Mouse (Mus musculus) heart, embryonic 13.5 days (tissue): ENCODE results near the gene Commd1. TPM values are rescaled to one million over a fixed set of nuclear protein-coding genes. Genes with fewer than 3 reads are reported as not detected.

ENCODE experiments used
- ATAC-seq: fragments of 200-750 bp; cut with Nextera tagmentation; 2 replicates; pipeline ENCODE4 v1.8.0; 2017; ENCODE audit warnings: moderate TSS enrichment; ENCODE audit not compliant: insufficient number of reproducible peaks, low FRiP score, low TSS enrichment; ENCODE audit errors: extremely low read depth
- H3K27ac ChIP-seq: fragments of 300-500 bp; sonication (generic); replicated peaks from 2 replicates; pipeline ENCODE4 v1.5.1; 2015; ENCODE audit warnings: moderate library complexity, mild to moderate bottlenecking, inconsistent platforms
- H3K27me3 ChIP-seq: fragments of 300-500 bp; sonication (generic); replicated peaks from 2 replicates; pipeline ENCODE4 v1.6.1; 2015; ENCODE audit warnings: mild to moderate bottlenecking, inconsistent platforms
- H3K36me3 ChIP-seq: fragments of 300-500 bp; sonication (generic); 2 replicates; pipeline ENCODE4 v1.6.1; 2015; ENCODE audit warnings: mild to moderate bottlenecking, inconsistent platforms
- H3K4me1 ChIP-seq: fragments of 300-500 bp; sonication (generic); 2 replicates; pipeline ENCODE4 v1.6.1; 2015; ENCODE audit warnings: inconsistent platforms
- H3K4me2 ChIP-seq: fragments of 300-500 bp; sonication (generic); 2 replicates; pipeline ENCODE4 v1.6.1; 2015; ENCODE audit warnings: inconsistent platforms, mild to moderate bottlenecking, moderate library complexity
- H3K4me3 ChIP-seq: fragments of 300-500 bp; sonication (generic); 2 replicates; pipeline ENCODE4 v1.5.1; 2015; ENCODE audit warnings: moderate library complexity, mild to moderate bottlenecking, inconsistent platforms
- H3K9ac ChIP-seq: fragments of 300-500 bp; sonication (generic); 2 replicates; pipeline ENCODE4 v1.6.1; 2015; ENCODE audit warnings: inconsistent platforms, mild to moderate bottlenecking, moderate library complexity
- H3K9me3 ChIP-seq: fragments of 300-500 bp; sonication (generic); 2 replicates; pipeline ENCODE4 v1.6.1; 2016; ENCODE audit warnings: inconsistent platforms
- WGBS: fragments of 180-500 bp; shearing (Covaris S2); methylation state at CpG from one replicate; pipeline ENCODE4 v1.1.7; 2015; ENCODE audit warnings: mixed read lengths; 5-methylcytosine and 5-hydroxymethylcytosine counted together
- polyA plus RNA-seq: library from polyadenylated mRNA; unstranded; fragments of >200 nt; fragmentation: Nextera tagmentation; extraction: Ambion mirVana; gene quantifications from 2 replicates; pipeline ENCODE4 v1.2.1, GENCODE M21; 2015

Commd1 gene
- polyA plus RNA-seq, 1 experiment from 2014 or later: 309 TPM

DNA sequence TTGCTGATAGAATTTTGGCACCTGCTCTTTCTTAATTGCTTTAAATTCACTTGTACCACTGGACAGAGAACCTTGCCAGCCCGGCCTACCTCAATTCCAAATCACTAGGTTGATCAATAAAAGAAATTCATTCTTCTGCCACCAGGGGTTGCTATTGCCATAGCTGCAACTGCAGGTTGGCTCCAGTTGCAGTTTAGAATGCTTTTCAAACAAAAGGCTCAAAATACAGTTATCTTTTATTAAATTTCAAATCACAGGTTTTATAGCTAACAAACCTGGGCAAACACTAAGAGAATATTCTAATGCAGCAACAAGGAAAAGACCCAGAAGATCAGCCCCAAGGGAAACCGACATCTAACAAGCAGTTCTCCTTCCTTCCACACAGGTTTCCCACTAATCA is 5.2 kb upstream of the Commd1 start:
- no peak overlapping the region for H3K4me2 ChIP-seq
- no peaks in the 10 kb centered on the region for H3K36me3 ChIP-seq
- H3K27me3 ChIP-seq: no peaks in the 10 kb centered on the region
- peaks cover 12% of the 10 kb centered on the region for H3K4me1 ChIP-seq
- no peak overlapping the region for H3K4me3 ChIP-seq
- H3K27ac ChIP-seq: no peak overlapping the region
- no peak for ATAC-seq
- H3K9me3 ChIP-seq: no peaks in the 10 kb centered on the region
- 47% methylated on average over 2 of the region's 2 CpGs for WGBS
- H3K9ac ChIP-seq: no peak overlapping the region

DNA sequence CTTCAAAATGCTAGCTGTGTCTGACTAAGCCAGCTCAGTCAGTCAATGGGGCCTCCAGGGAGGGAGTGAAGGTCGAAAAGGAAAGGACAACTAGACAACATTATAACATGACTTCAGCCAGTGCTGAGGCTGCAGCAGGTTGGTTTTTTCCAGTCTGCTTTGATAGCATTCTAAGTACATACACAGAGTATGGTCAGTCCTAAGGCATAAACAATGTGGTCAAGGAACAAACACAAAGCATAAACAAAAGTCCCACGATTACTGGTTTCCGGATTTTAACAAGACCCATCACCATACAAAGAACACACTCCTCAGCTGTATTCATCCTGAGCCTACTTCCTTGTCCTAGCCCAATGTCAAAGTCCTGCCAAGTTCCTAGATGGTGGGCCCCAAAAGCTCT is 3.3 kb upstream of the Commd1 start:
- Histone ChIP-seq H3K4me1 (peaks cover 10% of the 10 kb centered on the region), H3K9ac (no peak overlapping the region), H3K27ac (no peak overlapping the region), H3K36me3 (no peaks in the 10 kb centered on the region), H3K27me3 (no peaks in the 10 kb centered on the region), H3K4me3 (no peak overlapping the region), H3K9me3 (no peaks in the 10 kb centered on the region), H3K4me2 (no peak overlapping the region)
- no peak for ATAC-seq
- WGBS: 71% methylated on average over 3 of the region's 3 CpGs

DNA sequence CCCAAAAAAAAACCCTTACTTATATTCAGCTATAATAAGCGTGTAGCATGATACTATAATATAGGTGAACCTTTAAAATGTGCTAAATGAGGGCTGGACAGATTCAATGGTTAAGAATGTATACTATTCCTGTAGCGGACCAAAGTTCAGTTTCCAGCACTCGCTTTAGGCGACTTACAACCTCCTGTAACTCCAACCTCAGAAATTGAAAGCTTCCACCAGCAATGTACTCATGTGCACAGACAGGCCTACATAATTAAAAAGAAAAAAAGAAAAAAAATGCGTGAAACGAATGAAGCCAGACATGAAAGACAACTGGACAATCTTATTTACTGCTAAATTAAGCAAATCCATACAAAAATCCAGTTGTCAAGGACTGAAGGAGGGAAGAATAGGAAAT is 664 bp upstream of the Commd1 start:
- Histone ChIP-seq H3K27ac (no peak overlapping the region), H3K36me3 (peaks cover 12% of the 10 kb centered on the region), H3K4me1 (peaks cover 15% of the 10 kb centered on the region), H3K9me3 (no peaks in the 10 kb centered on the region), H3K4me2 (peak overlapping the region; percentile 76), H3K9ac (no peak overlapping the region), H3K27me3 (no peaks in the 10 kb centered on the region), H3K4me3 (no peak overlapping the region)
- no peak for ATAC-seq
- WGBS: 70% methylated on average over 6 of the region's 6 CpGs

DNA sequence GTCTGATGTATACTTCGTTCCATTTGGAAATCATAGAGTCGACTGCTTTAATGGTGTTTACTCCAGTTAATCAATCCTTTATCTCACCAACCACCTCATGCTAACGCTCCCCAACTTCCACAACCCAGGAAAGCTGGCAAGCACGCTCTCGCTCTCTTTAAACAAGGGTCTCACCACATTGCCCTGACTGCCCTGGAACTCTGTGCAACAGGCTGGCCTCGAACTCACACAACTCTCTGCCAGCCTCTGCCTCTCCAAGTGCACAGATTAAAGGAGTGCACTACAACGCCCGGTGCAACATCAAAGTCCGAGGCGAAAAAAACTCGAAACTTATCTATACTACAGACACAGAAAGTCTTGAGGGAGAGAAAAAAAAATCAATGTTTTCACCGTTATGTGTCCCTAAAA is 635 bp downstream of the Commd1 start:
- H3K4me2 ChIP-seq: peak overlapping the region; percentile 76
- H3K4me1 ChIP-seq: peaks cover 20% of the 10 kb centered on the region
- H3K4me3 ChIP-seq: peak overlapping the region; percentile 68
- peak; percentile 32; the same call in 1 of the 2 replicates for ATAC-seq
- H3K36me3 ChIP-seq: peaks cover 25% of the 10 kb centered on the region
- peak overlapping the region; percentile 82 for H3K9ac ChIP-seq
- 2% methylated on average over 12 of the region's 12 CpGs for WGBS
- peak overlapping the region; percentile 97 for H3K27ac ChIP-seq
- no peaks in the 10 kb centered on the region for H3K27me3 ChIP-seq
- no peaks in the 10 kb centered on the region for H3K9me3 ChIP-seq

DNA sequence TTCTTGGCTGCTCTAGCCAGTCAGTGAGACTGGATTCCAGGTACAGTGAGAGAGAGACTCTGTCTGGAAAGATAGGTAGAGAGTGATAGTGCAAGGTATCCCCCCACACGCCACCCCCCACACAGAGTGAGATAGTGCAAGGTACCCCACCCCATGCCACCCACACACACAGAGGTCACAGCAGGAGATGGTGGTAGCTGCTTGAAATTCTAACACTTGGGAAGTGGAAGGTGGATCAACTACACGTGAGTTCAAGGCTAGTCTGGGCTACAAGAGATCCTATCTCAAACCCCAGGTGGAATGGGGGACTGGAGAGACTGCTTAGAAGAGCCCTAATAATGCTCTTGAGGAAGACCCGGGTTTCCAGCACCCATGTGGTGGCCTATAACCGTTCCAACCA is 1.1 kb downstream of the Commd1 start:
- peak overlapping the region; percentile 76 for H3K4me2 ChIP-seq
- peak overlapping the region; percentile 82 for H3K9ac ChIP-seq
- peaks cover 30% of the 10 kb centered on the region for H3K36me3 ChIP-seq
- H3K27me3 ChIP-seq: no peaks in the 10 kb centered on the region
- ATAC-seq: no peak
- H3K9me3 ChIP-seq: no peaks in the 10 kb centered on the region
- H3K4me1 ChIP-seq: peaks cover 25% of the 10 kb centered on the region
- WGBS: 31% methylated on average over 4 of the region's 4 CpGs
- H3K4me3 ChIP-seq: peak overlapping the region; percentile 68
- peak overlapping the region; percentile 97 for H3K27ac ChIP-seq

DNA sequence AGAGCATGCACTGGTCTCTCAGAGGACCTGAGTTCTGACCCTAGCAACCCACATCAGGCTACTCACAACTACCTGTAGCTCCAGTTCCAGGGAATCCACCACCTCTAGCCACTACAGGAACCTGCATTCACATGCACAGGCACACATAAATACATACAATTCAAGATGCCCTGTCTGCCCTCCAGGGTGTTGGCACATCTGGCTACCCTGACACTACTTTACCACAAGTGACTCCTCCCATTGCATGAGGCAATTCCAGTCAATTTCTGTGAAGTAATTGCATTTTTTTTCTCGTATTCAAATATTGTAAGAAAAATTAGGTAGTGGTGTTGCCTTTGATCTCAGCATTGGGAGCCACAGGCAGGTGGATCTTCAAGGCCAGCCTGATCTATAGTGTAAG is 3.0 kb downstream of the Commd1 start:
- no peak overlapping the region for H3K27ac ChIP-seq
- H3K9me3 ChIP-seq: no peaks in the 10 kb centered on the region
- no peak overlapping the region for H3K9ac ChIP-seq
- no peaks in the 10 kb centered on the region for H3K27me3 ChIP-seq
- 76% methylated on average over 1 of the region's 1 CpGs for WGBS
- H3K4me2 ChIP-seq: no peak overlapping the region
- ATAC-seq: no peak
- peaks cover 36% of the 10 kb centered on the region for H3K36me3 ChIP-seq
- H3K4me1 ChIP-seq: peaks cover 38% of the 10 kb centered on the region
- no peak overlapping the region for H3K4me3 ChIP-seq

DNA sequence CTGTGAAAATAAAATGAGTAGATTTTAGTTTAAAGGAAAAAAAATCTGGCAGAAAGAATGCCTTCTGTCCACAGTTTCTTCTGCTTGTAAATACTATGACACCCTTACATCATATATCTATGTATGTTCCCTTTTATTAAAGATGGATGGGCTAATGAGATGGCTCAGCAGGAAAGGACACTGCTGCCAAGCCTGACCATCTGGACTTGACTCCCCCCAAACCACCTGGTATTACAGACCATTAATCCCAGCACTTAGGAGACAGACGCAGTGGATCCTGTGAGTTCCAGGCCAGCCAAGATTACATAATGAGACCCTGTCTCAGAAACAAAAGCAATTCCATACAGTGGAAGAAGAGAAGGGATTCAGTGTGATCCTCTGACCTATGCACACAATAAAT is 3.5 kb downstream of the Commd1 start:
- H3K4me2 ChIP-seq: no peak overlapping the region
- H3K9ac ChIP-seq: no peak overlapping the region
- H3K27ac ChIP-seq: no peak overlapping the region
- H3K4me3 ChIP-seq: no peak overlapping the region
- peaks cover 42% of the 10 kb centered on the region for H3K4me1 ChIP-seq
- no peaks in the 10 kb centered on the region for H3K9me3 ChIP-seq
- ATAC-seq: no peak
- peaks cover 41% of the 10 kb centered on the region for H3K36me3 ChIP-seq
- WGBS: 73% methylated on average over 1 of the region's 1 CpGs
- H3K27me3 ChIP-seq: no peaks in the 10 kb centered on the region

DNA sequence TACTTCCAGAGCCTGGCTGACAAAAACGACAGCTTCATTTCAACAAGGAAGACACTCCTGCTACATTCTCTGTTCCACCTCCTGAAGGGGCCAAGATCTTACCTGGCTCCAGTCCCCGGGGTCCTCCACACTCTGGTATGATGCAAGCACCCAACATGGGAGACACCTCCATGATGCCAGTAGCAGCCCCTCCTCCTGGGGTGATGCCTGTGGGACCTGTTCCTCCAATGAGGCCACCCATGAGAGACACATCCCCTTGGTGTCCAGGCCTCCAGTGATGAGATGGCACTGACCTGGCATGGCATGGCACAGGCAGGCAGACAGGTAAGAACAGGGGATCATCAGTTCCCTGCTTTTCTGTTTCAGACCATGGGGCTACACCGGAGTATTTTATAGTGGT is 4.0 kb downstream of the Commd1 start:
- Histone ChIP-seq H3K9me3 (peaks cover 4% of the 10 kb centered on the region), H3K27ac (no peak overlapping the region), H3K4me2 (no peak overlapping the region), H3K4me1 (peaks cover 42% of the 10 kb centered on the region), H3K4me3 (no peak overlapping the region), H3K9ac (no peak overlapping the region), H3K27me3 (no peaks in the 10 kb centered on the region), H3K36me3 (peaks cover 46% of the 10 kb centered on the region)
- 80% methylated on average over 3 of the region's 3 CpGs for whole genome bisulfite sequencing
- no peak for ATAC-seq

DNA sequence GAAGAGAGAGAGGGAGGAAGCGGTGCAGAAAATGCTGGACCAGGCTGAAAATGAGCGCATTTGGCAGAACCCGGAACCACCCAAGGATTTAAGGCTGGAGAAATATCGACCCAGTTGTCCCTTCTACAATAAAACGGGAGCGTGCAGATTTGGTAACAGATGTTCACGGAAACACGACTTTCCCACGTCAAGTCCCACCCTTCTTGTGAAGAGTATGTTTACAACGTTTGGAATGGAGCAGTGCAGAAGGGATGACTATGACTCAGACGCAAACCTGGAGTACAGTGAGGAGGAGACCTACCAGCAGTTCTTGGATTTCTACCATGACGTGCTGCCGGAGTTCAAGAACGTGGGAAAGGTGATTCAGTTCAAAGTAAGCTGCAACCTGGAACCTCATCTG is 8.6 kb downstream of the Commd1 start:
- no peak for ATAC-seq
- peaks cover 27% of the 10 kb centered on the region for H3K4me1 ChIP-seq
- 55% methylated on average over 14 of the region's 14 CpGs for WGBS

DNA sequence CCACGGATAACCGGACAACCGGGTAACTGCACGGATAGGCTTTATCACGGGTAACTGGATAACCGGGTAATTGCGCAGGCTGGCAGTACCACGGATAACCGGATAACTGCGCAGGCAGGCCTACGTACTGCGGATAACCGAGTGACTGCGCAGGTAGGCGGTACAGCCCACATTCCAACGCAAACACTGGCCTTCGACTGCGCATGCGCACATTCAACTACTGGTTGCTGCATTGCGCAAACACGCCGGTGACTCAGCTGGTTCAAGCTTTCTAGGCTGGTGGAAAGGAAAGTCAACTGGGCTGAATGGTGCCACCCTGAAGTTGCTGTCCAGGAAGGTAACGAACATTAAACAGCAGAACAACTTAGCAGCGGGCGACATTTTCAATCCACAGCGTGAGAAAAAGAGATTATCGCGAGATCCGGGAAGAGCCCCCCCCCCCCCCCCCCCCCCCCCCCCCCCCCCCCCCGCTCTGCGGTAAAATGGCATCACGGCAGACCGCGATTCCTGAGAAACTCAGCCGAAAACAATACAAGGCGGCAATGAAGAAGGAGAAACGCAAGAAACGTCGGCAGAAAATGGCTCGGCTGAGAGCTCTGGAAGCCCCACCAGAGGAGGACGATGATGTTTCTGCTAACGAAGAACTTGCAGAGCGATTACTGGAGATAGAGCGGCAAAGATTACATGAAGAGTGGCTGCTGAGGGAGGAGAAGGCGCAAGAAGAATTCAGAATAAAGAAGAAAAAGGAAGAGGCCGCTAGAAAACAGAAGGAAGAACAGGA is 9.2 kb downstream of the Commd1 start:
- peak overlapping the region; percentile 83 for H3K9ac ChIP-seq
- no peak; the same call in 1 of the 2 replicates for ATAC-seq
- peak overlapping the region; percentile 84 for H3K4me2 ChIP-seq
- peak overlapping the region; percentile 64 for H3K4me3 ChIP-seq
- peaks cover 32% of the 10 kb centered on the region for H3K9me3 ChIP-seq
- H3K4me1 ChIP-seq: peaks cover 27% of the 10 kb centered on the region
- no peaks in the 10 kb centered on the region for H3K27me3 ChIP-seq
- peaks cover 65% of the 10 kb centered on the region for H3K36me3 ChIP-seq
- WGBS: 48% methylated on average over 41 of the region's 46 CpGs
- peak overlapping the region; percentile 82 for H3K27ac ChIP-seq

More for the DNA sequence above, 8.6 kb downstream of the Commd1 start:
- Histone ChIP-seq H3K27me3 (no peaks in the 10 kb centered on the region), H3K9ac (peak overlapping the region; percentile 83), H3K9me3 (peaks cover 31% of the 10 kb centered on the region), H3K27ac (peak overlapping the region; percentile 80), H3K4me2 (peak overlapping the region; percentile 74), H3K36me3 (peaks cover 65% of the 10 kb centered on the region), H3K4me3 (peak overlapping the region; percentile 64)

DNA sequence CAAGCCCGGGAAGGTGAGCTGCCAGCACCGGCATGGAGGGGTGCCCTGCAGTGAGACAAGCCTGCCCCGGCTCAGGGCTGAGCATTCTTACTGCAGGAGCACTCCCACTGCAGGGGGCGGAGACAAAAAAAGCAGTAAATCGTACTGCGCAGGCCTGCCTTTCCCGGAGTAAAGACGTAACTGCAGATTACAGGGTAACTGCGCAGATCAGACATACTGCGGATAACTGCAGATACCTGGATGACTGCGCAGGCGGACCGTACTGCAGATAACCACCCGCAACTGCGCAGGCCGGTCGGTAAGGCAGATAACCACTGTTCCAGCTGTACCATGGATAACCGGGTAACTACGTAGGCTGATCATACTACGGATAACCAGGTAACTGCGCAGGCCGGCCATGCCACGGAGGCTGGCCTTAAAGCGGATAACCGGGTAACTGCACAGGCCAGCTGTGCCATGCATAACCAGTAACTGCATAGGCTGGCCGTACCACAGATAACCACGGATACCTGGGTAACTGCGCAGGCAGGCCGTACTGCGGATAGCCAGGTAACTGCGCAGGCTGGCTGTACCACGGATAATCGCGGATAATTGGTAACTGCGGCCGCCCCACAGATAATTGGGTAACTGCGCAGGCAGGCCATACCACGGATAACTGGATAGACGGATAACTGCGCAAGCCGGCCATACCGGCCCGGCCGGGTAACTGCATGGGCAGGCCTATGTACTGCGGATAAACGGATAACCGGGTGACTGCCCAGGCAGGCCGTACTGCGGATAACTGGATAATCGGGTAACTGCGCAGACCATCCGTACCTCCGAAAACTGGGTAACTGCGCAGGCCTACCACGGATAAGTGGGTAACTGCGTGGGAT is 10.1 kb downstream of the Commd1 start, which contains the start of gene Zrsr1:
Gene Zrsr1 (plus strand): TSS at position 171 of the 875 bp plus-strand sequence.
- Histone ChIP-seq H3K9me3 (peaks cover 39% of the 10 kb centered on the region), H3K4me1 (peaks cover 27% of the 10 kb centered on the region), H3K4me3 (peak within 1 kb of the TSS; percentile 64), H3K27me3 (no peaks in the 10 kb centered on the region), H3K27ac (peak within 1 kb of the TSS; percentile 82), H3K4me2 (peak within 1 kb of the TSS; percentile 84), H3K9ac (peak within 1 kb of the TSS; percentile 76), H3K36me3 (peaks cover 65% of the 10 kb centered on the region)
- ATAC-seq: peak; percentile 62
- WGBS: 52% methylated on average over 56 of the region's 56 CpGs
